ENCODE assay signal across 1 mouse cellular context in genomic region chr11:86583313-86583825, GRCm38 (mm10).
TF ChIP-seq lines count a peak whose summit lies in the region.

No protein-coding gene starts in this region.

TF ChIP-seq in MEL, 35 proteins besides CTCF, POLR2A, EP300 and RAD21 (continued from another document):
- TF ChIP-seq ETS1 (IDR thresholded peaks at IDR 0.05; ENCODE audit: low read depth, low read length) (0 out of 2 replicates have a peak, but pooled peaks have one; percentile 9), JUND (IDR thresholded peaks at IDR 0.05; ENCODE audit: low read depth, low read length) (no peak), CHD2 (IDR thresholded peaks at IDR 0.05; ENCODE audit: low read length) (no peak), GATA1 (IDR thresholded peaks at IDR 0.05; ENCODE audit: low read depth, low read length) (no peak; the same call in 1 of the 2 replicates), MXI1 (IDR thresholded peaks at IDR 0.05; ENCODE audit: low read depth, low read length) (no peak), KAT2A (conservative IDR thresholded peaks at IDR 0.05; ENCODE audit: low read depth, low read length) (no peak), USF1 (IDR thresholded peaks at IDR 0.05; ENCODE audit: low read depth, low read length) (no peak), SIN3A (IDR thresholded peaks at IDR 0.05; ENCODE audit: low read length) (0 out of 2 replicates have a peak, but pooled peaks have one; percentile 36), ZMIZ1 (IDR thresholded peaks at IDR 0.05; ENCODE audit: low read depth, low read length) (0 out of 2 replicates have a peak, but pooled peaks have one; percentile 16), ZNF384 (IDR thresholded peaks at IDR 0.05; ENCODE audit: low read depth, low read length) (0 out of 2 replicates have a peak, but pooled peaks have one; percentile 5), MAZ (IDR thresholded peaks at IDR 0.05; ENCODE audit: low read depth, low read length) (0 out of 2 replicates have a peak, but pooled peaks have one; percentile 48), MAFK (IDR thresholded peaks at IDR 0.05; ENCODE audit: borderline replicate concordance, low read depth, low read length) (no peak), MYC (IDR thresholded peaks at IDR 0.05; ENCODE audit: low read depth, low read length) (peak; percentile 10; the same call in 1 of the 2 replicates), RCOR1 (IDR thresholded peaks at IDR 0.05; ENCODE audit: low read depth, low read length) (peak; percentile 3; the same call in 1 of the 2 replicates), NRF1 (IDR thresholded peaks at IDR 0.05; ENCODE audit: insufficient read depth, low read depth, low read length, poor library complexity, severe bottlenecking) (no peak), BHLHE40 (IDR thresholded peaks at IDR 0.05; ENCODE audit: borderline replicate concordance, low read depth, low read length) (0 out of 2 replicates have a peak, but pooled peaks have one; percentile 27), SMC3 (IDR thresholded peaks at IDR 0.05; ENCODE audit: low read depth, low read length) (0 out of 2 replicates have a peak, but pooled peaks have one; percentile 2)
